Mouse (Mus musculus) heart, embryonic 10.5 days (tissue): ENCODE data around the gene Cacna1a. TPM values are rescaled to one million over a fixed set of nuclear protein-coding genes. Genes with fewer than 3 reads are reported as not detected.

Experiments used
- DNase-seq: peaks from one replicate; pipeline ENCODE4 v3.0.0-alpha.2; 2017; ENCODE audit warnings: low spot score
- H3K27ac ChIP-seq: fragments of 300-500 bp; sonication (generic); 2 replicates; pipeline ENCODE4 v1.5.1; 2016; ENCODE audit warnings: mild to moderate bottlenecking
- H3K27me3 ChIP-seq: fragments of 300-500 bp; sonication (generic); 2 replicates; pipeline ENCODE4 v1.6.1; 2016; ENCODE audit warnings: mild to moderate bottlenecking; ENCODE audit not compliant: poor library complexity, insufficient read depth, severe bottlenecking
- H3K36me3 ChIP-seq: fragments of 300-500 bp; sonication (generic); 2 replicates; pipeline ENCODE4 v1.6.1; 2016; ENCODE audit warnings: mild to moderate bottlenecking, moderate library complexity
- H3K4me1 ChIP-seq: fragments of 300-500 bp; sonication (generic); 2 replicates; pipeline ENCODE4 v1.6.1; 2016; ENCODE audit warnings: mild to moderate bottlenecking
- H3K4me3 ChIP-seq: fragments of 300-500 bp; sonication (generic); 2 replicates; pipeline ENCODE4 v1.5.1; 2016; ENCODE audit warnings: mild to moderate bottlenecking, moderate library complexity
- H3K9me3 ChIP-seq: fragments of 300-500 bp; sonication (generic); 2 replicates; pipeline ENCODE4 v1.6.1; 2016; ENCODE audit warnings: mild to moderate bottlenecking, moderate library complexity
- WGBS: fragments of 180-500 bp; shearing (Covaris S2); methylation state at CpG from one replicate; pipeline ENCODE4 v1.1.7; 2016; 5-methylcytosine and 5-hydroxymethylcytosine counted together
- polyA plus RNA-seq: library from polyadenylated mRNA; unstranded; fragments of >200 nt; fragmentation: Nextera tagmentation; extraction: Ambion mirVana; gene quantifications from 2 replicates; pipeline ENCODE4 v1.2.1, GENCODE M21; 2016

Cacna1a gene
- polyA plus RNA-seq, 1 experiment from 2014 or later: 5.4 TPM

- 53% methylated on average over 4 of the region's 4 CpGs for WGBS
- no peak overlapping the region for H3K27ac ChIP-seq
- peaks cover 84% of the 10 kb centered on the region for H3K27me3 ChIP-seq
Observed at GRCm38 (mm10) chr8:84561698-84562097, 173.5 kb downstream of the Cacna1a start.

GRCm38 (mm10) chr8:84564042-84564441 is 175.8 kb downstream of the Cacna1a start:
- H3K4me1 ChIP-seq: peaks cover 14% of the 10 kb centered on the region
- H3K36me3 ChIP-seq: no peaks in the 10 kb centered on the region
- H3K4me3 ChIP-seq: no peak overlapping the region
- no peak overlapping the region for H3K27ac ChIP-seq
- H3K27me3 ChIP-seq: peaks cover 82% of the 10 kb centered on the region
- H3K9me3 ChIP-seq: no peaks in the 10 kb centered on the region
- no peak for DNase-seq
- WGBS: 73% methylated on average over 1 of the region's 1 CpGs

More at GRCm38 (mm10) chr8:84561698-84562097, 173.5 kb downstream of the Cacna1a start:
- H3K4me3 ChIP-seq: no peak overlapping the region
- no peaks in the 10 kb centered on the region for H3K9me3 ChIP-seq
- DNase-seq: no peak
- H3K4me1 ChIP-seq: peaks cover 19% of the 10 kb centered on the region
- H3K36me3 ChIP-seq: no peaks in the 10 kb centered on the region

- H3K36me3 ChIP-seq: no peaks in the 10 kb centered on the region
- 55% methylated on average over 25 of the region's 25 CpGs for WGBS
- no peak overlapping the region for H3K27ac ChIP-seq
- no peaks in the 10 kb centered on the region for H3K9me3 ChIP-seq
- H3K27me3 ChIP-seq: peaks cover 82% of the 10 kb centered on the region
- peaks cover 13% of the 10 kb centered on the region for H3K4me1 ChIP-seq
- DNase-seq: no peak
- H3K4me3 ChIP-seq: no peak overlapping the region
Observed at GRCm38 (mm10) chr8:84565577-84566360, 177.5 kb downstream of the Cacna1a start.

- Histone ChIP-seq H3K4me1 (peaks cover 13% of the 10 kb centered on the region), H3K27ac (no peak overlapping the region), H3K27me3 (peaks cover 80% of the 10 kb centered on the region), H3K4me3 (no peak overlapping the region), H3K36me3 (no peaks in the 10 kb centered on the region), H3K9me3 (no peaks in the 10 kb centered on the region)
- WGBS: 65% methylated on average over 12 of the region's 12 CpGs
- no peak for DNase-seq
Observed at GRCm38 (mm10) chr8:84566816-84567413, 178.7 kb downstream of the Cacna1a start.

- Histone ChIP-seq H3K27ac (no peak overlapping the region), H3K27me3 (peaks cover 77% of the 10 kb centered on the region), H3K4me3 (no peak overlapping the region), H3K36me3 (no peaks in the 10 kb centered on the region), H3K4me1 (peaks cover 13% of the 10 kb centered on the region), H3K9me3 (no peaks in the 10 kb centered on the region)
- DNase-seq: no peak
- 67% methylated on average over 19 of the region's 19 CpGs for WGBS
Observed at GRCm38 (mm10) chr8:84567541-84567940, 179.3 kb downstream of the Cacna1a start.

GRCm38 (mm10) chr8:84568737-84569136 is 180.5 kb downstream of the Cacna1a start:
- Histone ChIP-seq H3K27me3 (peaks cover 70% of the 10 kb centered on the region), H3K4me3 (no peak overlapping the region), H3K9me3 (no peaks in the 10 kb centered on the region), H3K27ac (no peak overlapping the region), H3K36me3 (no peaks in the 10 kb centered on the region), H3K4me1 (peaks cover 13% of the 10 kb centered on the region)
- DNase-seq: no peak
- 82% methylated on average over 8 of the region's 8 CpGs for WGBS

- H3K4me3 ChIP-seq: peak overlapping the region; percentile 32; the same call in 1 of the 2 replicates
- H3K4me1 ChIP-seq: peaks cover 13% of the 10 kb centered on the region
- H3K27ac ChIP-seq: no peak overlapping the region
- DNase-seq: no peak
- no peaks in the 10 kb centered on the region for H3K9me3 ChIP-seq
- H3K36me3 ChIP-seq: no peaks in the 10 kb centered on the region
- peaks cover 67% of the 10 kb centered on the region for H3K27me3 ChIP-seq
- 23% methylated on average over 25 of the region's 25 CpGs for WGBS
Observed at GRCm38 (mm10) chr8:84569921-84570673, 181.9 kb downstream of the Cacna1a start.

GRCm38 (mm10) chr8:84577432-84577831 is 189.2 kb downstream of the Cacna1a start:
- H3K27me3 ChIP-seq: 0 out of 2 replicates have a peak, but pooled peaks cover 6% of the 10 kb centered on the region
- H3K4me3 ChIP-seq: no peak overlapping the region
- H3K4me1 ChIP-seq: peaks cover 6% of the 10 kb centered on the region; the same call in 1 of the 2 replicates
- no peak for DNase-seq
- H3K27ac ChIP-seq: no peak overlapping the region
- H3K9me3 ChIP-seq: no peaks in the 10 kb centered on the region
- no peaks in the 10 kb centered on the region for H3K36me3 ChIP-seq
- 83% methylated on average over 4 of the region's 4 CpGs for WGBS

GRCm38 (mm10) chr8:84579595-84579994 is 191.4 kb downstream of the Cacna1a start:
- Histone ChIP-seq H3K27ac (no peak overlapping the region), H3K9me3 (no peaks in the 10 kb centered on the region), H3K36me3 (no peaks in the 10 kb centered on the region), H3K4me1 (peaks cover 6% of the 10 kb centered on the region; the same call in 1 of the 2 replicates), H3K4me3 (no peak overlapping the region), H3K27me3 (0 out of 2 replicates have a peak, but pooled peaks cover 6% of the 10 kb centered on the region)
- 8% methylated on average over 3 of the region's 3 CpGs for WGBS
- DNase-seq: no peak

GRCm38 (mm10) chr8:84585311-84585710 is 197.1 kb downstream of the Cacna1a start:
- 47% methylated on average over 1 of the region's 1 CpGs for WGBS
- no peaks in the 10 kb centered on the region for H3K36me3 ChIP-seq
- DNase-seq: no peak
- H3K4me1 ChIP-seq: peaks cover 11% of the 10 kb centered on the region; the same call in 1 of the 2 replicates
- no peaks in the 10 kb centered on the region for H3K9me3 ChIP-seq
- H3K27ac ChIP-seq: no peak overlapping the region
- peaks cover 3% of the 10 kb centered on the region; the same call in 1 of the 2 replicates for H3K27me3 ChIP-seq
- H3K4me3 ChIP-seq: no peak overlapping the region

- H3K36me3 ChIP-seq: no peaks in the 10 kb centered on the region
- 69% methylated on average over 2 of the region's 2 CpGs for WGBS
- no peak for DNase-seq
- H3K27ac ChIP-seq: no peak overlapping the region
- H3K9me3 ChIP-seq: no peaks in the 10 kb centered on the region
- no peak overlapping the region for H3K4me3 ChIP-seq
- peaks cover 7% of the 10 kb centered on the region for H3K27me3 ChIP-seq
- H3K4me1 ChIP-seq: peaks cover 11% of the 10 kb centered on the region; the same call in 1 of the 2 replicates
Observed at GRCm38 (mm10) chr8:84586221-84586620, 198.0 kb downstream of the Cacna1a start.

GRCm38 (mm10) chr8:84588498-84588897 is 200.3 kb downstream of the Cacna1a start:
- H3K27ac ChIP-seq: peak overlapping the region; percentile 17; the same call in 1 of the 2 replicates

More at GRCm38 (mm10) chr8:84588498-84588897, 200.3 kb downstream of the Cacna1a start:
- H3K27me3 ChIP-seq: peaks cover 7% of the 10 kb centered on the region
- DNase-seq: peak; percentile 87
- peaks cover 25% of the 10 kb centered on the region for H3K4me1 ChIP-seq
- no peak overlapping the region for H3K4me3 ChIP-seq
- WGBS: 54% methylated on average over 11 of the region's 11 CpGs
- H3K9me3 ChIP-seq: no peaks in the 10 kb centered on the region
- H3K36me3 ChIP-seq: no peaks in the 10 kb centered on the region
